Mouse (Mus musculus) MEL (cell line): ENCODE results near the gene Rsrc1. TPM values are rescaled to one million over a fixed set of nuclear protein-coding genes. Genes with fewer than 3 reads are reported as not detected.

Source experiments
- DNase-seq: peaks from one replicate; pipeline ENCODE4 v3.0.0; 2011; ENCODE audit warnings: low read depth, low spot score
- H3K27ac ChIP-seq: 2 replicates; pipeline ENCODE4 v1.5.1; 2012; ENCODE audit warnings: low read depth, mild to moderate bottlenecking, control low read depth, low read length, moderate library complexity; ENCODE audit not compliant: control insufficient read depth
- H3K27me3 ChIP-seq, 2 experiments: fragments of 150-350 bp in 1 of 2; sonication (generic) in 1 of 2; 2 replicates each; pipeline ENCODE4 v1.6.1; 2012; ENCODE audit warnings: low read length in 2 of 2, mild to moderate bottlenecking in 2 of 2, improper control_type of control experiment in 1 of 2, moderate library complexity in 1 of 2; ENCODE audit not compliant: insufficient read depth in 2 of 2, control insufficient read depth in 1 of 2
- H3K36me3 ChIP-seq, 2 experiments: 2 replicates each; pipeline ENCODE4 v1.6.1; 2012 to 2014; ENCODE audit warnings: low read length in 2 of 2, improper control_type of control experiment in 1 of 2, inconsistent platforms in 1 of 2, mild to moderate bottlenecking in 1 of 2; ENCODE audit not compliant: insufficient read depth in 2 of 2, control insufficient read depth in 1 of 2
- H3K4me1 ChIP-seq, 2 experiments: fragments of 150-350 bp in 1 of 2; sonication (generic) in 1 of 2; 2 replicates each; pipeline ENCODE4 v1.6.1; 2012; ENCODE audit warnings: low read length in 2 of 2, improper control_type of control experiment in 1 of 2, mild to moderate bottlenecking in 1 of 2; ENCODE audit not compliant: insufficient read depth in 2 of 2, control insufficient read depth in 1 of 2
- H3K4me3 ChIP-seq, 2 experiments: fragments of 150-350 bp in 1 of 2; sonication (generic) in 1 of 2; 2 replicates each; pipeline ENCODE4 v1.5.1; 2012; ENCODE audit warnings: low read depth in 2 of 2, low read length in 2 of 2, mild to moderate bottlenecking in 2 of 2, moderate library complexity in 2 of 2, control low read depth in 1 of 2, improper control_type of control experiment in 1 of 2; ENCODE audit not compliant: control insufficient read depth in 1 of 2, insufficient read depth in 1 of 2
- H3K79me2 ChIP-seq: 2 replicates; pipeline ENCODE4 v1.6.1; 2012; ENCODE audit warnings: mild to moderate bottlenecking, low read length, moderate library complexity; ENCODE audit not compliant: control insufficient read depth, poor library complexity, insufficient read depth
- H3K9ac ChIP-seq: 2 replicates; pipeline ENCODE4 v1.6.1; 2012; ENCODE audit warnings: low read depth, mild to moderate bottlenecking, control low read depth, low read length, moderate library complexity; ENCODE audit not compliant: control insufficient read depth, poor library complexity, severe bottlenecking
- H3K9me3 ChIP-seq: fragments of 150-350 bp; sonication (generic); replicated peaks from 2 replicates; pipeline ENCODE4 v1.6.1; 2012; ENCODE audit warnings: mild to moderate bottlenecking, low read length, improper control_type of control experiment, moderate library complexity; ENCODE audit not compliant: insufficient read depth
- BHLHE40 ChIP-seq: IDR thresholded peaks from 2 replicates; pipeline ENCODE4 v1.6.1; 2012; ENCODE audit warnings: low read depth, mild to moderate bottlenecking, inconsistent platforms, low read length, improper control_type of control experiment, borderline replicate concordance
- CHD2 ChIP-seq: IDR thresholded peaks from 2 replicates; pipeline ENCODE4 v1.6.1; 2011; ENCODE audit warnings: low read length, improper control_type of control experiment
- CTCF ChIP-seq, 3 experiments: IDR thresholded peaks in 2 of 3; conservative IDR thresholded peaks in 1 of 3; 2 replicates each; pipeline ENCODE4 v1.5.1; 2011 to 2012; ENCODE audit warnings: low read length in 3 of 3, low read depth in 2 of 3, mild to moderate bottlenecking in 2 of 3, improper control_type of control experiment in 1 of 3, inconsistent platforms in 1 of 3, mixed read lengths in 1 of 3, moderate library complexity in 1 of 3; ENCODE audit not compliant: control insufficient read depth in 1 of 3, insufficient read depth in 1 of 3, poor library complexity in 1 of 3, severe bottlenecking in 1 of 3
- E2F4 ChIP-seq: IDR thresholded peaks from 2 replicates; pipeline ENCODE4 v1.6.1; 2011; ENCODE audit warnings: low read depth, low read length, improper control_type of control experiment, borderline replicate concordance
- ELF1 ChIP-seq: IDR thresholded peaks from 2 replicates; pipeline ENCODE4 v1.6.1; 2014; ENCODE audit warnings: low read depth, mild to moderate bottlenecking, inconsistent platforms, low read length, improper control_type of control experiment, moderate library complexity
- EP300 ChIP-seq, 2 experiments: IDR thresholded peaks; 2 replicates each; pipeline ENCODE4 v1.6.1; 2011; ENCODE audit warnings: improper control_type of control experiment in 2 of 2, low read length in 2 of 2, low read depth in 1 of 2, mild to moderate bottlenecking in 1 of 2
- GATA1 ChIP-seq: IDR thresholded peaks from 2 replicates; pipeline ENCODE4 v1.6.1; 2011; ENCODE audit warnings: low read depth, low read length, improper control_type of control experiment
- KAT2A ChIP-seq: conservative IDR thresholded peaks from 2 replicates; pipeline ENCODE4 v1.6.1; 2012; ENCODE audit warnings: low read depth, low read length, improper control_type of control experiment, inconsistent platforms
- MAFK ChIP-seq: IDR thresholded peaks from 2 replicates; pipeline ENCODE4 v1.6.1; 2011; ENCODE audit warnings: low read depth, mild to moderate bottlenecking, low read length, improper control_type of control experiment, borderline replicate concordance
- MAX ChIP-seq: IDR thresholded peaks from 2 replicates; pipeline ENCODE4 v1.6.1; 2011; ENCODE audit warnings: low read length, improper control_type of control experiment
- MAZ ChIP-seq: IDR thresholded peaks from 2 replicates; pipeline ENCODE4 v1.6.1; 2012; ENCODE audit warnings: low read depth, mild to moderate bottlenecking, inconsistent platforms, low read length, improper control_type of control experiment
- MXI1 ChIP-seq: IDR thresholded peaks from 2 replicates; pipeline ENCODE4 v1.6.1; 2011; ENCODE audit warnings: mild to moderate bottlenecking, low read depth, low read length, improper control_type of control experiment
- MYB ChIP-seq: IDR thresholded peaks from 2 replicates; pipeline ENCODE4 v1.6.1; 2011; ENCODE audit warnings: mild to moderate bottlenecking, low read depth, low read length, improper control_type of control experiment
- MYC ChIP-seq: IDR thresholded peaks from 2 replicates; pipeline ENCODE4 v1.6.1; 2011; ENCODE audit warnings: low read depth, mild to moderate bottlenecking, low read length, improper control_type of control experiment, moderate library complexity
- NELFE ChIP-seq: IDR thresholded peaks from 2 replicates; pipeline ENCODE4 v1.6.1; 2011; ENCODE audit warnings: low read depth, low read length, improper control_type of control experiment
- NRF1 ChIP-seq: IDR thresholded peaks from 2 replicates; pipeline ENCODE4 v1.6.1; 2014; ENCODE audit warnings: low read depth, mild to moderate bottlenecking, inconsistent platforms, low read length, improper control_type of control experiment, moderate library complexity; ENCODE audit not compliant: poor library complexity, insufficient read depth, severe bottlenecking
- RAD21 ChIP-seq: IDR thresholded peaks from 2 replicates; pipeline ENCODE4 v1.6.1; 2011; ENCODE audit warnings: mild to moderate bottlenecking, low read depth, low read length, improper control_type of control experiment
- RCOR1 ChIP-seq: IDR thresholded peaks from 2 replicates; pipeline ENCODE4 v1.6.1; 2012; ENCODE audit warnings: low read depth, mild to moderate bottlenecking, inconsistent platforms, low read length, improper control_type of control experiment
- SIN3A ChIP-seq: IDR thresholded peaks from 2 replicates; pipeline ENCODE4 v1.6.1; 2012; ENCODE audit warnings: low read length, improper control_type of control experiment, inconsistent platforms
- SMC3 ChIP-seq: IDR thresholded peaks from 2 replicates; pipeline ENCODE4 v1.6.1; 2011; ENCODE audit warnings: low read depth, low read length, improper control_type of control experiment
- TAL1 ChIP-seq: IDR thresholded peaks from 2 replicates; pipeline ENCODE4 v1.6.1; 2012; ENCODE audit warnings: mild to moderate bottlenecking, inconsistent platforms, low read length, moderate library complexity, mixed read lengths
- USF1 ChIP-seq: IDR thresholded peaks from 2 replicates; pipeline ENCODE4 v1.6.1; 2014; ENCODE audit warnings: low read depth, mild to moderate bottlenecking, inconsistent platforms, low read length, improper control_type of control experiment, moderate library complexity
- ZC3H11A ChIP-seq: IDR thresholded peaks from 2 replicates; pipeline ENCODE4 v1.6.1; 2012; ENCODE audit warnings: low read depth, mild to moderate bottlenecking, inconsistent platforms, low read length, improper control_type of control experiment
- ZKSCAN1 ChIP-seq: IDR thresholded peaks from 2 replicates; pipeline ENCODE4 v1.6.1; 2012; ENCODE audit warnings: low read depth, mild to moderate bottlenecking, inconsistent platforms, low read length, improper control_type of control experiment, moderate library complexity
- ZMIZ1 ChIP-seq: IDR thresholded peaks from 2 replicates; pipeline ENCODE4 v1.6.1; 2012; ENCODE audit warnings: low read depth, mild to moderate bottlenecking, inconsistent platforms, low read length, improper control_type of control experiment, moderate library complexity
- ZNF384 ChIP-seq: IDR thresholded peaks from 2 replicates; pipeline ENCODE4 v1.6.1; 2012; ENCODE audit warnings: low read depth, mild to moderate bottlenecking, inconsistent platforms, low read length, improper control_type of control experiment
- polyA plus RNA-seq, 2 experiments: library from polyadenylated mRNA; stranded (reverse) in 1 of 2; unstranded in 1 of 2; fragments of >175 nt in 1 of 2; fragments of >200 nt in 1 of 2; gene quantifications; 2 replicates each; pipeline versions ENCODE4 v1.2.1 to v1.2.4; 2012; ENCODE audit warnings: low replicate concordance in 2 of 2, low read depth in 1 of 2; ENCODE audit not compliant: insufficient read length in 2 of 2, insufficient read depth in 1 of 2, missing spikeins in 1 of 2
- total RNA-seq: library from RNA; depleted of rRNA; stranded (reverse); fragments of 300-350 nt; gene quantifications from 2 replicates; pipeline ENCODE4 v1.2.3, GENCODE M21; 2012

The Rsrc1 gene
- total and polyA plus RNA-seq, 3 experiments: 22.8 to 100 (median 42.7) TPM

DNA sequence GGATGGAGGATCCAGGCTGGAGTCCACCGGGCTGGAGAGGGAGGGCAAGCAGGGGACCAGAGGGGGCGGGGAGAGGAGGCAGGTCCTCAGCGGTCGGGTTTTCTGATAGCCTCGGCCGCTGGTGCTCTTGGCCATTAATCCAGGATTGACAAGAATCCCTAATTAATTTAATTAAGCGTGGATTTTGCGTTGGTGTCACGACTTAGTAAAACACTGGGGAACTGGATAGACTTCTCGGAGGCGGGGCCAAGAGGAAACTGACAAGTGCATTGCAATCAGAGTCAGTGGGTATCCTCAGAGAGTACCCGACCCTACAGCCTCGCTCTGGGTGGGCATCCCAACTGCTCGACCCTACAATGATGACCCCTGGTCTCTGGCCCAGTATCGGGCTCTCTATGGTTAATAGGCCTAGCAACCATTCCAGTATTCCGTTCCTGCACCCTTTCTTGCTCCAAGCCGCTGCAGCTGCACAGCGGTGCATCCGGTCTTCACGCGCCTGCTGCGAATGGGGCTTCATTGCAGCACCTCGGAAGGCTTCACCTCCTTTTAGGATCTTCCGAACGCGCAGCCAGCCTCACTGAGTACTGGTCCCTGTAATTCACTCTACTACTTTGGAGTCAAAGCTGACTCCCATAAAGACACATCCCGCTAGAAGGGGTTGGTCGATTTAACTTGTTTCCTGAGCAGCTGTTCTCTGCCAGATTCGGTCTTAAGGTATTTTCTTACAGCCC lies 1.2 kb downstream of the Rsrc1 start:
- peak overlapping the region; percentile 72 to 76 for H3K4me3 ChIP-seq
- peaks cover 17% of the 10 kb centered on the region for H3K79me2 ChIP-seq
- H3K9ac ChIP-seq: peak overlapping the region; percentile 55
- H3K36me3 ChIP-seq: peaks cover 0 to 10% of the 10 kb centered on the region in 2 experiments; a peak in 2 of 4 replicates
- peak overlapping the region; percentile 48 for H3K27ac ChIP-seq
- no peaks in the 10 kb centered on the region for H3K9me3 ChIP-seq
- H3K4me1 ChIP-seq: peaks cover 5% of the 10 kb centered on the region in 2 experiments; a peak in 3 of 4 replicates
- no peaks in the 10 kb centered on the region for H3K27me3 ChIP-seq
- peak; percentile 74 for DNase-seq
- TF ChIP-seq MYB (no peak), MYC (no peak), MAFK (no peak), MAZ (no peak), E2F4 (no peak), MAX (no peak), RAD21 (no peak), SIN3A (peak; percentile 48), MXI1 (peak; percentile 24), ZNF384 (no peak), ZMIZ1 (no peak), CTCF (IDR thresholded peaks at IDR 0.05 in 2 of 3, conservative IDR thresholded peaks at IDR 0.05 in 1 of 3; ENCODE audit: control insufficient read depth in 1 of 3, insufficient read depth in 1 of 3, low read depth in 2 of 3, low read length in 3 of 3, poor library complexity in 1 of 3, severe bottlenecking in 1 of 3) (no peak)

DNA sequence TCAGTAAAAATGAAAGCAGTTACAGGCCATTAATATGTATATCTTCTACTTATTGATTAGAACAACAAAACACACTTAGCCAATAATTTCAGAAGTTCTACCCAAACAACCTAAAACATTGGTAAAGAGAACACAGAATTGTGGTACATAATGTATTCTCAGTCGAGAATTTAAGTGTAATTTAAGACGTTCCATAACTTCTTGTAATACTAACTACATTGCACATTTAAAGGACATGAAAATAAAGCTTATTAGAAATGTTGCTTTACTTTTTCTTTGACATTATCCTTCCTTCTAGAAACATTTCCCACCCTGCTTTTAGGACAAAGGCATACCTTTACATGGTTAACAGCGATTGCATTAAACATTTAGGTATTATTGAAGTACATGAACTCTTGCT lies 2.3 kb downstream of the Rsrc1 start:
- DNase-seq: no peak
- no peak overlapping the region for H3K9ac ChIP-seq
- peak overlapping the region in 1 of 2 experiments; percentile 76; a peak in 2 of 4 replicates for H3K4me3 ChIP-seq
- no peak for TF ChIP-seq RCOR1
- TF ChIP-seq CTCF (IDR thresholded peaks at IDR 0.05 in 2 of 3, conservative IDR thresholded peaks at IDR 0.05 in 1 of 3; ENCODE audit: control insufficient read depth in 1 of 3, insufficient read depth in 1 of 3, low read depth in 2 of 3, low read length in 3 of 3, poor library complexity in 1 of 3, severe bottlenecking in 1 of 3): no peak
- TF ChIP-seq RAD21: no peak
- no peak for TF ChIP-seq ZC3H11A
- no peak for TF ChIP-seq NELFE
- TF ChIP-seq CHD2: no peak
- TF ChIP-seq EP300 (IDR thresholded peaks at IDR 0.05; ENCODE audit: low read depth in 1 of 2, low read length in 2 of 2): no peak
- TF ChIP-seq BHLHE40: no peak
- no peak for TF ChIP-seq USF1
- TF ChIP-seq KAT2A: no peak
- TF ChIP-seq GATA1: no peak
- no peak for TF ChIP-seq MXI1
- TF ChIP-seq TAL1: no peak
- TF ChIP-seq SIN3A: no peak
- no peak for TF ChIP-seq ZKSCAN1
- TF ChIP-seq MAFK: no peak
- no peak for TF ChIP-seq SMC3
- no peak for TF ChIP-seq ELF1
- no peak for TF ChIP-seq NRF1
- H3K27me3 ChIP-seq: no peaks in the 10 kb centered on the region
- H3K79me2 ChIP-seq: peaks cover 23% of the 10 kb centered on the region
- H3K9me3 ChIP-seq: no peaks in the 10 kb centered on the region
- peaks cover 0 to 12% of the 10 kb centered on the region in 2 experiments; a peak in 2 of 4 replicates for H3K36me3 ChIP-seq
- H3K27ac ChIP-seq: no peak overlapping the region
- peaks cover 5 to 6% of the 10 kb centered on the region in 2 experiments; a peak in 3 of 4 replicates for H3K4me1 ChIP-seq
